Mouse (Mus musculus) forebrain, embryonic 11.5 days (tissue): Measurements from ENCODE around the gene Ankrd27. TPM values are rescaled to one million over a fixed set of nuclear protein-coding genes. Genes with fewer than 3 reads are reported as not detected.

Experiments used
- ATAC-seq: fragments of 200-750 bp; cut with Nextera tagmentation; replicated peaks from 2 replicates; pipeline ENCODE4 v1.8.0; 2017; ENCODE audit warnings: moderate TSS enrichment; ENCODE audit not compliant: low FRiP score
- DNase-seq: peaks from one replicate; pipeline ENCODE4 v3.0.0-alpha.2; 2017; ENCODE audit warnings: low spot score
- H3K27ac ChIP-seq: fragments of 300-500 bp; sonication (generic); 2 replicates; pipeline ENCODE4 v1.5.1; 2014; ENCODE audit warnings: low read depth, low read length
- H3K27me3 ChIP-seq: fragments of 300-500 bp; sonication (generic); 2 replicates; pipeline ENCODE4 v1.6.1; 2014; ENCODE audit warnings: mild to moderate bottlenecking, low read length, mixed read lengths; ENCODE audit not compliant: control insufficient read depth, insufficient read depth
- H3K36me3 ChIP-seq: fragments of 300-500 bp; sonication (generic); 2 replicates; pipeline ENCODE4 v1.6.1; 2014; ENCODE audit warnings: mild to moderate bottlenecking, low read length, moderate library complexity, mixed read lengths; ENCODE audit not compliant: control insufficient read depth, insufficient read depth
- H3K4me1 ChIP-seq: fragments of 300-500 bp; sonication (generic); replicated peaks from 2 replicates; pipeline ENCODE4 v1.6.1; 2014; ENCODE audit warnings: low read length, mixed read lengths; ENCODE audit not compliant: control insufficient read depth, insufficient read depth
- H3K4me2 ChIP-seq: fragments of 300-500 bp; sonication (generic); 2 replicates; pipeline ENCODE4 v1.6.1; 2014; ENCODE audit warnings: low read depth, mild to moderate bottlenecking, low read length, moderate library complexity, mixed read lengths; ENCODE audit not compliant: severe bottlenecking
- H3K4me3 ChIP-seq: fragments of 300-500 bp; sonication (generic); 2 replicates; pipeline ENCODE4 v1.5.1; 2014; ENCODE audit warnings: low read depth, low read length
- H3K9ac ChIP-seq: fragments of 300-500 bp; sonication (generic); 2 replicates; pipeline ENCODE4 v1.6.1; 2014; ENCODE audit warnings: low read length
- H3K9me3 ChIP-seq: fragments of 300-500 bp; sonication (generic); 2 replicates; pipeline ENCODE4 v1.6.1; 2016; ENCODE audit warnings: low read length, mixed read lengths; ENCODE audit not compliant: control insufficient read depth
- WGBS: fragments of 180-500 bp; shearing (Covaris S2); extraction: QIAGEN DNeasy Blood & Tissue Kit; methylation state at CpG from one replicate; pipeline ENCODE4 v1.1.7; 2014; 5-methylcytosine and 5-hydroxymethylcytosine counted together
- polyA plus RNA-seq: library from polyadenylated mRNA; unstranded; fragments of >200 nt; fragmentation: Nextera tagmentation; extraction: Ambion mirVana; gene quantifications from 2 replicates; pipeline ENCODE4 v1.2.1, GENCODE M21; 2014

Gene Ankrd27
- polyA plus RNA-seq, 1 experiment from 2014 or later: 30.5 TPM

GRCm38 (mm10) chr7:35657829-35658228 lies 71.8 kb downstream of the Ankrd27 start:
- WGBS: 44% methylated on average over 6 of the region's 6 CpGs

GRCm38 (mm10) chr7:35659173-35659572 lies 73.1 kb downstream of the Ankrd27 start:
- Histone ChIP-seq H3K27me3 (no peaks in the 10 kb centered on the region), H3K27ac (no peak overlapping the region), H3K36me3 (no peaks in the 10 kb centered on the region), H3K9ac (no peak overlapping the region), H3K4me2 (no peak overlapping the region), H3K4me1 (peaks cover 7% of the 10 kb centered on the region; the same call in 1 of the 2 replicates), H3K9me3 (peaks cover 3% of the 10 kb centered on the region; the same call in 1 of the 2 replicates), H3K4me3 (no peak overlapping the region)
- DNase-seq (peak; percentile 68), ATAC-seq (no peak)
- WGBS: 61% methylated on average over 3 of the region's 3 CpGs

More at GRCm38 (mm10) chr7:35657829-35658228, 71.8 kb downstream of the Ankrd27 start:
- no peak overlapping the region for H3K4me2 ChIP-seq
- H3K4me3 ChIP-seq: no peak overlapping the region
- no peaks in the 10 kb centered on the region for H3K27me3 ChIP-seq
- H3K4me1 ChIP-seq: no peaks in the 10 kb centered on the region
- no peaks in the 10 kb centered on the region for H3K36me3 ChIP-seq
- H3K9ac ChIP-seq: no peak overlapping the region
- DNase-seq (no peak), ATAC-seq (no peak)
- H3K27ac ChIP-seq: no peak overlapping the region
- H3K9me3 ChIP-seq: peaks cover 3% of the 10 kb centered on the region; the same call in 1 of the 2 replicates

GRCm38 (mm10) chr7:35663790-35664376 lies 77.8 kb downstream of the Ankrd27 start:
- WGBS: 41% methylated on average over 16 of the region's 16 CpGs
- ATAC-seq (peak; percentile 24; the same call in 1 of the 2 replicates), DNase-seq (peak; percentile 67)
- Histone ChIP-seq H3K27ac (no peak overlapping the region), H3K27me3 (no peaks in the 10 kb centered on the region), H3K4me3 (no peak overlapping the region), H3K36me3 (no peaks in the 10 kb centered on the region), H3K4me1 (peaks cover 14% of the 10 kb centered on the region; the same call in 1 of the 2 replicates), H3K9ac (no peak overlapping the region), H3K4me2 (no peak overlapping the region), H3K9me3 (peaks cover 7% of the 10 kb centered on the region; the same call in 1 of the 2 replicates)

- peak; percentile 86 for ATAC-seq
- H3K4me3 ChIP-seq: no peak overlapping the region
Measured at GRCm38 (mm10) chr7:35668066-35669041, 82.3 kb downstream of the Ankrd27 start.

GRCm38 (mm10) chr7:35678976-35679375 lies 92.9 kb downstream of the Ankrd27 start:
- no peaks in the 10 kb centered on the region; the same call in 1 of the 2 replicates for H3K9me3 ChIP-seq
- no peak overlapping the region for H3K27ac ChIP-seq
- no peaks in the 10 kb centered on the region for H3K27me3 ChIP-seq
- no peak overlapping the region for H3K4me2 ChIP-seq
- no peak for ATAC-seq
- no peak overlapping the region for H3K9ac ChIP-seq
- H3K4me1 ChIP-seq: peaks cover under 1% of the 10 kb centered on the region; the same call in 1 of the 2 replicates
- H3K36me3 ChIP-seq: no peaks in the 10 kb centered on the region
- WGBS: 78% methylated on average over 4 of the region's 4 CpGs
- no peak for DNase-seq
- no peak overlapping the region for H3K4me3 ChIP-seq

More at GRCm38 (mm10) chr7:35668066-35669041, 82.3 kb downstream of the Ankrd27 start:
- H3K36me3 ChIP-seq: no peaks in the 10 kb centered on the region
- peak overlapping the region; percentile 25 for H3K9ac ChIP-seq
- DNase-seq: peak; percentile 85
- H3K4me2 ChIP-seq: no peak overlapping the region; the same call in 1 of the 2 replicates
- H3K9me3 ChIP-seq: peaks cover 4% of the 10 kb centered on the region; the same call in 1 of the 2 replicates
- H3K4me1 ChIP-seq: peaks cover 20% of the 10 kb centered on the region; the same call in 1 of the 2 replicates
- peak overlapping the region; percentile 88 for H3K27ac ChIP-seq
- WGBS: 16% methylated on average over 18 of the region's 18 CpGs
- no peaks in the 10 kb centered on the region for H3K27me3 ChIP-seq

GRCm38 (mm10) chr7:35681559-35681958 lies 95.5 kb downstream of the Ankrd27 start:
- no peaks in the 10 kb centered on the region for H3K27me3 ChIP-seq
- H3K27ac ChIP-seq: no peak overlapping the region
- DNase-seq (no peak), ATAC-seq (no peak)
- WGBS: 77% methylated on average over 3 of the region's 3 CpGs
- H3K36me3 ChIP-seq: no peaks in the 10 kb centered on the region
- H3K9me3 ChIP-seq: no peaks in the 10 kb centered on the region; the same call in 1 of the 2 replicates
- peaks cover 5% of the 10 kb centered on the region; the same call in 1 of the 2 replicates for H3K4me1 ChIP-seq
- H3K4me3 ChIP-seq: no peak overlapping the region
- no peak overlapping the region for H3K9ac ChIP-seq
- H3K4me2 ChIP-seq: no peak overlapping the region

- WGBS: 62% methylated on average over 6 of the region's 6 CpGs
- Histone ChIP-seq H3K9me3 (no peaks in the 10 kb centered on the region), H3K4me3 (no peak overlapping the region), H3K9ac (no peak overlapping the region), H3K36me3 (no peaks in the 10 kb centered on the region), H3K4me1 (peaks cover 5% of the 10 kb centered on the region), H3K27ac (peak overlapping the region; percentile 55; the same call in 1 of the 2 replicates), H3K4me2 (no peak overlapping the region), H3K27me3 (no peaks in the 10 kb centered on the region)
- peak; percentile 75 for ATAC-seq
- DNase-seq: no peak
Measured at GRCm38 (mm10) chr7:35683409-35684122, 97.5 kb downstream of the Ankrd27 start.

GRCm38 (mm10) chr7:35686216-35686615 lies 100.2 kb downstream of the Ankrd27 start:
- Histone ChIP-seq H3K9ac (no peak overlapping the region), H3K27me3 (no peaks in the 10 kb centered on the region), H3K36me3 (no peaks in the 10 kb centered on the region), H3K4me1 (peaks cover 5% of the 10 kb centered on the region), H3K4me2 (no peak overlapping the region), H3K27ac (no peak overlapping the region), H3K9me3 (no peaks in the 10 kb centered on the region), H3K4me3 (no peak overlapping the region)
- DNase-seq: no peak
- no peak for ATAC-seq
- 72% methylated on average over 11 of the region's 11 CpGs for WGBS
